Mouse (Mus musculus) R1 (cell line): ENCODE data around the gene Gmeb2.

Source experiments
- DNase-seq: peaks from one replicate; pipeline ENCODE4 v3.0.0-alpha.2; 2018; ENCODE audit warnings: low read depth, low spot score

Gene Gmeb2

DNA sequence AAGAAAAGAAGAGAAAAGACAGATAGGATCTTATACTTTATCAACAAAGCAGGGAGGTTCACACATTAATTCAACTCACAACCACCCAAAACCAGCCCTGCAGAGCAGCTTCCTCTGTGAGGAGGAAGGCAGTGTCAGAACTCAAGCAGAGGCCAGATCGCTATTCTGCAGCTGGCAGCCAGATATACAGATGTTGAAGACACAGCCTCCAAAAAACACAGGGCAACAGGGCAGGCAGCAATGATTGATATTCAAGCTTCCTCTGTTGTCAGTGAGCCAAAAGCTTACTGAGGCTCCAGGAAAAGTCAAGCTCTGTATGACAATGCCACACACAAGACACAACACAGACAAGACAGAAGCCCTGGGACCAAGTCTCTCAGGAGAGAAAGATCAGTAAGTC lies 11.1 kb downstream of the Gmeb2 start:
- DNase-seq: no peak

DNA sequence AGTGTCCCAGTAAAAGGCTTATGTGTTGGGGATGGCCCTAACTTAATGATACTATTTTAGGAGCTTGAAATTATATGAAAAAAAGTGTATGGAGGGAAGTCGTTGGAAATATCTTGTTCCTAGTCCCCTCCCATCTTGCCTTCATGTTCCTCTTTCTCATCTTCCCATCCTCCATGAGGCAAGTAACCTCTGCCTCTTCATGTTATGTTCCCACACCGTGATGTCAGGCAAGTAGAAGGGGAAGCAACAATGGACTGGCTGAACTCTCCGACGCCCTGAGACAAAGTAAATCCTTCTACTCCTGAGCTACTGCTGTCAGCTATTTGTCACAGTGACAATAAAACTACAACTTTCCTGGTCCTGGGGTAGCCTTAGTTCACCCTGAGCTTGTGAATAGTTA lies 13.2 kb downstream of the Gmeb2 start:
- DNase-seq: no peak

DNA sequence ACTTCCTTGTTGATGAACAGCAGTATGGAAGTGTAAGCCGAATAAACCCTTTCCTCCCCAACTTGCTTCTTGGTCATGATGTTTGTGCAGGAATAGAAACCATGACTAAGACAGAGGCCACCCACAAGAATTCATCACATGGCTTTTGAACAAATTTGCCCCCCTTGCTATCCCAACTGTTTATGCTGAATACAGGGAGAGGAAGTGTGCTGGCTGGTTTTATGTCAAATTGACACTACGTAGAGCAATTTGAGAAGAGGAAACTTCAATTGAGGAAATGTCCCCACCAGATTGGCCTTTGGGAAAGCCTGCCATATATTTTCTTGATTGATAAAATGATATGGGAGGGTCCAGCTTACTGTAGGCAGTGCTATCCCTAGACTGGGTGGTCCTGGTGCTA lies 14.0 kb downstream of the Gmeb2 start:
- DNase-seq: no peak

DNA sequence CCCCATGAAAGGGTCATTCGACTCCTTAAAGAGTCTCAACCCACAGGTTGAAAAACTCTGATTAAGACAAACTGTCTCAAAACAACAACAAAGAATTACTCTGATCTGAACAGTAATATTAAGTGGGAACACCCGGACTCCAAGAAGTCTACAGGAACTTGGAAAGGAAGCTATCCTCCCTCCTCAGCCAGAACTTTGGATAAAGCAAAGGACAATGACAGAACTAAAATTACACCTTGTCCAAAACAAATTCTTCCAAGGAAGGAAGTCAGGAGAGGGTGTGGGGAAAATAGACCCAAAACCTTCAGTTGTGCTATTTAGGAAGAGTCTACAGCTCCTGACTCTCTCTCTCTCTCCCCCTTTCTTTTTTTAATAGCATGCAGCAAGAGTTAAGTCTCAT lies 15.7 kb downstream of the Gmeb2 start:
- no peak for DNase-seq

DNA sequence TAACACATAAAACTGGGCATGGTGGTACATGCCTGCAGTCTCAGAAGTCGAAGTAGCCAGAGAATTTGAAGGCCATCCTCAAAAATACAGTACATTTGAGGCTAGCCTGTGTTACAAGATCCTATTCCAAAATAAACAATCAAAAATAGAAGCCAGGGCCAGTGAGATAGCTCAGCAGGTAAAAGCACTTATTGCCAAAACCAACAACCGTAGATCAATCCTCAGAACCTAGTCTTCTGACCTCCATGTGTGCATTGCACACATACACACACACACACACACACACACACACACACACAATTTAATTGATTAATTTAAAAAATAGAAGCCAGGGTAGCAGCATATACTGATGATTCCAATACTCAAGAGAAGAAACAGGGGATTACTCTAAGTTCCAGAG lies 21.0 kb downstream of the Gmeb2 start:
- no peak for DNase-seq

DNA sequence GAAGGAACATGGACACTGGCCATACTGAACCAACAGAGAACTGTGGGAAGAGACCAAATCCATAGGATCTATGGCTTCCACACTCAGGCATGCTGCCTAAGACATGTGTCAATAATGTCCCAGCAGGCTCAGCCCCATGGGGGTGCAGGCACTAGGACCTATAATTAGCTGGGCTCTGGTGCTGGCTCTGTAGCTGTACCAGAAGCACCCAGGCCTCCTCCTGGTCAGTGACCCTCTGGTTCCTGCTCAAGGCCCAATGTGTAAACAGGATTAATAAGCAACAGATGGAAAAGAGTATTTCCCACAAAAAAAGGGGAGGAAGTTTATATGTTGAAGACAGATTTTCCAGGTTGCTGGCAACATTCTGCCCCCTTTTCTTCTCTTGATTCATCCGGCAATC lies 34.6 kb downstream of the Gmeb2 start:
- no peak for DNase-seq

DNA sequence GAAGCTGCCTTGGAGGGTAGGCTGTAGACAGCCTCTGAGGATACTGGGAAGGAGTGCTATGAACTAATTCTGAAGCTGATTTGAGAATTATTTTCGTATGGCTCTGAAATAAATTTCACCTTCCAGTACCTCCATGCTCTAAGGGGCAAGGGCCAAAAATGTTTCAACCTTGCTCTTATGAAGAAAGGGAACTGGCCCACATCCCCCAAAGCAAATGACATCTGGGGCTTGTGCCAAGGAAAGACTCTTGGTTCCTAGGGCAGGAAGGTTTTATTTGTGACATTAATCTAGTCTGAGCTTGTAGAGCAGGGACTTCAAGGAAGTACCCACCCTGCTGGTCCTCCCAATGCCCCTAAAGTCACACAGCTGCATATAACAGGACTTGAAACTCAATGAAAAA lies 36.0 kb downstream of the Gmeb2 start:
- no peak for DNase-seq

DNA sequence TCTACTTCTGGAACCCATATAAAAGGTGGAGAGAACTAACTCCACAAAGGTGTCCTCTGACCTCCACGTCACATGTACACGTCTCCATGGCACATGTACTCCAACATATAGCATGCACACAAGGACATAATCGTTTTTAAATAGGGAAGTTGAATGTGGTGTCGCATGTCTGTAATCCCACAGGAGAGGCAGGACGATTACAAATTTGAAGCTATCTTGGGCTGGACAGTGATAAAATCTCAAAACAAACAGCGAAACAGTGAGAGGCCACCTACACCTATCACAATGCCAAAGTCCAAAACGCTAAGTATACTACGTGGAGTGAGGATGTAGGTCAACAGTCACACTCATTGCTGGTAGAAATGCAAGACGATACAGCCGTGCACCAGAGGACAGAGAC lies 38.6 kb downstream of the Gmeb2 start:
- DNase-seq: no peak

DNA sequence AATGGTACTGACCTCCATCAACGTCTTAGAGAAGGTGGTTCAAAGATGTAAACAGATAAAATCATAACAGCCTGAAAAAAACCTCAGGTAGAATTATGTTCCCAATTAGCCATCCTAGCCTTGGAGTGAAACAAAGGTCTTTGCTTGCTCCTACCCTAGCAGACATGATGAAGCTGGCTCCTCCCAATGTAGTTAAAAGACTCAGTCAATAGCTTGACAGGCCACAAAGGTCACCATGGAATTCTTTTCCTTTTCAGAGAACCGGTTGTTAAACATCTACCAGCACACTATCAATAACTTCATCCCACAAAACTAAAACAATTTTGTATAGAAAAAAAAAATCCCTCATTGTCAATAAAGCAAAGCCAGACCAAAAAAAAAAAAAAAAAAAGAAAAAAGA lies 42.8 kb downstream of the Gmeb2 start:
- DNase-seq: peak; percentile 15

DNA sequence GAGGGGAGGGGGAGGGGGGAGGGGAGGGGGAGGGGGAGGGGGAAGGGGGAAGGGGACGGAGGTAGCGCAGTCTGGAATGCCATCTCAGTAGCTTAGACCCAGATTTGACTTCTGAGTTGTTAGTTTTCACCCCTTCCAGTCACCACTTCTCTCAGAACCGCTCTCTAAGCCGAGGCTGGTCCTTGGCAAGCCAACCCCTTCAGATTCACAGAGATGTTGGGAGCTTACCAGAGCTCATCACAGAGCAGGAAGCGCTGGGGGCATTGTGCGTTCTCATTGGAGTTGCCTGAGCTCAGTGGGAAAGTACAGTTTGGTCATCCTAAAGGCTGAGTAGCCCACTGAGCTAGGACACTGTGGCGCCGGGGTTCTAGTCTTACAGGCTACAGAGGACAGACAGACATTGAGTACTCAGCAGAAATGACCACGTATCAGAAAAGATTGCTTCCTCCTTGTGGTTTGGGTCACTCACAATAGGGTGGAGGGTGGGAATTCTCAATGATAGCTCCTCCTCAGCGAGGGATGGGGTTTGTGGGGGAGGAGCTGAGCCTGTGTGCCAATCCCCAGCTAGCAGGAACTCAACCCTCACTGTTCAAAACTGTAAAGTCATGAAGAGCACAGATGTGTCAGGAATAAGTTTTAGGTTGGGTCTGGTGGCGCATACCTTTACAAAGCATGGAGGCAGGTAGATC lies 44.0 kb downstream of the Gmeb2 start:
- peak; percentile 93 for DNase-seq

DNA sequence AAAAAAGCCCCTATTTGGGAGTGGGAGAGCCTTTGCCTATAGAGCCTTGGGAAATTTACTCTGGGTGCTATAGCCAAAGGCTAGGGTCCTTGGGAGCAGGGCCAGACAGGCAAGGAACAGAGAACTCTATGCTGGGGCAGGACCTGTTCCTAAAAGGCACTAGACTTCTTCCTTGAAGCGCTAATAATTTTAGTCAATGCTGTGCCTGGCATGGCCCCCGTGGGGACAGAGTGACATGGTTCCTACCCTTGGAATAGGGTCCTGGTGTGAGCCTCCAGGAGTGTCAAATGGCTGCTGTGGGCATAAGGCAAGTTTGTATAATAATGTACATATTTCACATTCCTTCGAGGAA lies 45.5 kb downstream of the Gmeb2 start:
- DNase-seq: no peak

DNA sequence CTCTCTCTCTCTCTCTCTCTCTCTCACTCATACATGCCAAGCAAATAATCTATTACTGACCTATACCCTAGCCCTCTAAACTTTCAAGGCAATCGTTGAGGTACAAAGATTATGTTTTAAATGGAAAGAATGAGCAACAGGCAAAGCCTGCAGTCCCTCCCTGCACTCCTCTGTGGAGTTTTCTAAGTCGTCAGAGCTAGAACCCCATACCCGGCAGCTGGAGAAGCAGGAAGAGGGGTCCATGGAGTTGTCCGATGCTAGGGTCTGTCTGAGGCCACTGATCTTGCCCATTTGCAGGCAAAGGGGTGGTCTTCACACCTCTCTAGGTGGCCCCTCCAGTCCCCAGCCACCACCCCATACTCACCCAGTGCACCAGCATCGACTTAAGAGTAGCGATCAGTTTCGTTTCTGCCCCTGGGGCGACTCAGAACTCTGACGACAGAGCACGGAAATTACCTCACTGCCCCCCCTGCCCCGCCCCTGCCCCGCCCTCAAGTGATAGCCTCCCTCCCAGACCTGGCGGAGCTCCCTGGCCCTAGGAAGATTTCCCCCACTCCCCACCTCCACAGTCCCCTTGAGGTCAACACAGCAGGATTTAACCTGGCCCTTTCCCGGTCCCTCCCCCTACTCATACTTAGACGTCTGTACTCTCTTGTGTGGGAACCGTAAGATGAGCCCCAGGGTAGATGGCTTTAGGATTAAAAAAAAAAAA lies 46.1 kb downstream of the Gmeb2 start, which contains the start of gene Helz2:
TSS of gene Helz2 (minus strand) at position 426 of the 712 bp plus-strand sequence.
- DNase-seq: peak; percentile 39

DNA sequence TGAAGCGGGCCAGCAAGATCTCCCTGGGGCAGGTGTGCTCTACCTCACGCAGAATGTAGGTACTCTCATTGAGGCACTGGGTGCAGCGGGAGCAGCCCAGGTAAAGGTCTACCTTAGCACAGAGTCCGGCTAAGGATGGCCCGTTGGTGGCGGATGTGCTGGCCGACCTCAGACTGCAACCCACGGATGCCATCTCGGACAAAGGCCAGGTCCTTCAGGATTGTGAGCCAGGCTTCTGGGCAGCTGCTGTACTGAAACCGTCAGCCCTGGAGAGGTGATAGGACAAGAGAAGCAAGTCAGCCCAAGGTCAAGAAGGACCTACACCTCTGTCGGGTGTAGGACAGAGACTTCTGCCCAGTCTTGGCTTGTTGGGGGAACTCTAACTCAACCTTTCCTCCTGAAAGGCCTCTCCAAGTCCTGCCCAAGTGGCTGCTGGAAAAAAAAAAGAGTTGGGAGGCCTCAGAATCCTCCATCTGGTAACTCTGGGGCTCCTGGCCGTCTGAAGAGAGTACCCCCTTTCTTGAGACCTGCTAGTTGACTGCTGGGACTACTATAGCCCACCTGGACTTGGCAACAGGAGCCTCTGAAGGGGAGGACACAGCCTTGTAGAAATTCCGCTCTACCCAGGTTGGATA lies 46.9 kb downstream of the Gmeb2 start:
- no peak for DNase-seq

DNA sequence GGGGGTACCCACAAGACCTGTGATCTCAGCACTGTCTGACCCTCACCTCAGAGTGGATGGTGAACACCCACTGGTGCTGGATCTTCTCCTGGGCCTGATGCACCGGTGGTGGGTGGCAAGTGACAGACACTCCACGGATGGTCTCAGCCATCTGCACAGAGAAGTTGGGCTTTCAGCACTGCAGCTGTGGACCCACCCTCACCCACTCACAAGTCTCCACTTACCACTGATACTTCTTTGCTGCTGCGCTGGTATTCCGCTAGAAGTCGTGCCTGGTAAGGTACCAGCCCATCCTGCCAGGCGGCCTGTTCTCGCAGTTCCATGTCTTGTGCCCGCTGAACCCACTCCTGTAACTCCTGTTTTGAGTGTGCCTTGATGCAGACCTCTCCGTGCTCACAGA lies 48.6 kb downstream of the Gmeb2 start:
- DNase-seq: no peak

DNA sequence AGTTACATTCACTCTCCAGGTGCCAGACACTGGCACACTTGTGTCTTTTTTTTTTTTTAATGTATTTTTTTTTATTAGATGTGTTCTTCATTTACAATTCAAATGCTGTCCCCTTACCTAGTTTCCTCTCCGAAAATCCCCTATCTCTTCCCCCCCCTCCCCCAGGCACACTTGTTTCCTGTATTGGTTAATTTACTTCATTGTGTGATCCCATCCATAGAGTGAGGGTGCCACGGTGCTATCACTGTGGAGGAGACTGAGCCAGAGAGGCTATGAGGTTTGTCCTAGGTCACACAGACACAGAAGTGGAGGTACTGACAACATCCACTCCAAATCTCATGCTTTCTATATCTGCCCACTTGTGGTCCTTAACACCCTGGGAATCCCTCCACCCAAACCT lies 49.0 kb downstream of the Gmeb2 start:
- no peak for DNase-seq

DNA sequence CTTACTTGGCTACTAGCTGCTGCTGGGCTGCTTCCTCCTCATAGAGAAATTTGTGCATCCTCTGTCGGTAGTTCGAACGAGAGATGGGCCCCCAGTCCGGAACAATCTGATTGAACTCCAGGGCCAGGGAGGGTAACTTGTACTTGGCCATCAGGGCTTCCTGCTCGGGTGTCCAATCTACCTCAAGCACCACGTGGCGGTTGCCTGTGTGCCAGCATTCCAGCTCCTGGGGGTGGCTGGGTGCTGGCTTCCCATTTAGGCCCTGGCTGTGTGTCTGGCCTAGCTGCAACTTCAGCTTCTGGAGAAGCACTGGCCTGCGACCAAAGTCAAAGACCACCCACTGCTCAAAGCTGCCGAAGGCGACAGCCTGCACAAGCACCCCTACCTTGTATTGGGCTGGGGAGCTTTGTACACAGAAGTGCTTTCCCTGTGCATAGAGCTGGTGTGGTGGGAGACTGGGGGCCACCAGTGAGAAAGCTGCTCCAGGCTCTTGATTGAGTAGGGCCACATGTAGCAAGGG lies 49.7 kb downstream of the Gmeb2 start:
- DNase-seq: no peak

DNA sequence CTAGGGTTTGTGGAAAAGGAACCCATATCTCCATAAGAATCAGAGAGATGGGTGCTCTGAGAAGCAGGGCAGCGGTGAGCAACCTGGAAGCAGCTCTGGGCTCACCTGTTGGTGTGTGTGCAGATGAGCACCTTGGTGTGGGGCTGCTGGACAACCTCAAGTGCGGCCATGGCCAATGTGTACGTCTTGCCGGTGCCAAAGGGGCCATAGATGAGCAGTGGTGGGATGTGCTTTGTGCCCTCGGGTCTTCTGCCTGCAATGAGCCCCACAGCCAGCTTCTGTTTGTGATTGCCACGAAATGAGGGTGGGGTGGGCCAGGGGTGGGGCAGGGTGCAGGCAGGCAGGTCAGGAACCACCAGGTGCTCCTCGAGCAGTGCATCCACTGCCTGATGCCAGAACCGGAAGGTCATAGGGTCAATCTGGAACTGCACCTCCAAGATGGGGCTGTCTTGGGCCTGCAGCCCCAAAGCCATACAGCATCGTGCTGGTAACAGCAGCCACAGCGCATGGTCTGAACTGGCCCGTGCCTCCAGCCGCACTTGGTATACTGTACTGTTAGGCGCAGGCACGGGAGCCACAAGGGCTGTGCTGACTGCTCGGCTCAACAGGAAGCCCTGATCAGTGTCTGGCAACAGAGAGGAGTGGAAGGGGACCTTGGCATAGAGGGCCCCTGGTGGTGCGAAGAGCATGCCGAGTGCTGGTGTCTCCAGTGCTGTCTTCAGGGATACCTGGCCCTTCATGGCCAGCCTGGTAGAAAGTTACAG lies 50.4 kb downstream of the Gmeb2 start:
- DNase-seq: peak; percentile 17

DNA sequence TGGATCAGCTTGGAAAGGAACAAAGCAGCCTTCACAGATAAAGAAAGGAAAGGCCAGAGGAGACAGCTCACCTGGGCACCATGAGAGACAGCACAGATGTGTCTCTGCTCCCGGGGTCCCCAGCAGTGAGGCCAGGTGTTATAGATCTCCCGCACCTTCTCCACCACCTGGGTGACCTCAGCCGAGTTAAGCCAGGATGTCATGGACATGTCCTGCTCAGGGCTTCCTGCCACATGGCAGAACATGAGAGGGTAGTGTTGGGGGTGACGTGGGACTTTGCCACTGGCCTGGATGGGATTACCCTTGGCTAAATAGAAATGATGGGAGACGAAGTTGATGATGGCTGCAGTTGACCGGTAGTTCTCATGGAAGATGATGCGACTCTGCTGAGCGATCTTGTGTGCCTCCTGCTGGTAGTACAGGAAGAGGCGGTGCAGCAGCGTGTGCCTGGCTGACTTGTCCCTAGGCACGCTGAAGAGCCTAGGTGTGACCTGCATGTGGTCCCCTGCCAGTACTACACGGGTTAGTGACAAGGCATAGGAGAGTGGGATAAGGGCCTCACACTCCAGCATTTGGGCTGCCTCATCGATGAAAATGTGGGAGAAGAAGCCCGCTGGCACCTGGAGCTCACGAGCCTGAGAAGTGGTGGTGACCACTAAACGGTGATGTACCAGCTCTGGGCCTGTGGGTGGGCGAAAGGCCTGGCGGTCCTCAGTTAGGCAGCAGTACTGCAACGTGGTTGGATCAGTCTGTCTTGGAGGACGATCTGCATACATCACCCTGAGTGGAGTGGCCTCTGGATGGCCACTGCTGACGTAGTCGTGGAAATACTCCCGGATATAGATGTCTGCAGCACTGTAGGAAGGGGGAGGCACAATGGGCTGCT lies 51.9 kb downstream of the Gmeb2 start:
- DNase-seq: peak; percentile 39

DNA sequence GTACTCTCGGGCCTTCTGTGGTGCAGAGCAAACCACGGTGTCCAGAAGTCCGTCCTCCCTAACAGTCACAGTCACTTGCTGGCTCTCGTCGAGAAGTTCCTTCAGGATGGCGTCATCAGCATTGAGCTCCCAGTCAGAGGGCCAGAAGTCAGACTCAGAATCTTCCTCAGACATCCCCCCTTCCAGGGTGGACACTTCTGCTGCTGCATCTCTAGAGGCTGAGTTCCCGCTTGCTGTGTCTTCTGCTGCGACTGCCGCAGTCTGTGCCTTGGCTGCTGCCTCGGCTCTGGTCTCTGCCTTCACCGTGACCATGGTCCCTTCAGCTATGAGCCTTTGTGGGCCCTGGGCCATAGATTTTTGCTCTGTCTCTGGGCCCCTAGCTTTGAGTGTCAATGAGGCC lies 53.2 kb downstream of the Gmeb2 start:
- DNase-seq: peak; percentile 3

DNA sequence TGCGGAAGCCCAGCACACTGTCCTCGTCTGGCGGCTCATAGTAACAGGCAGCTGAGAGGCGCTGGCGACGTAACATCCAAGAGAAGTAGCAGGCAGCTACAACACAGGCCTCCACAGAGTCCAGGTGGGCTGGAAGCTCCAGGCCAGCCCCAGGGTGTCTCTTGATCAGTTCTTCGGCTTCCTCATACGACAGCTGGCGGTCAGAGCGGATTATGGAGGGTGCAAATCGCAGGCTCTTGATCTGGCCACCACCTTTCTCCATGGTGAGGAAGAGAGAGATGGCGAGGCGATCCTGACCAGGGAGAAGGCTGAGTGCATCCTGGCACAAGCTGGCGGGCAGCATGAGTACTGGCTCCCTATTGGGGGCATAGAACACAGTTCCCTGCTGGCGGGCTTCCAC lies 54.4 kb downstream of the Gmeb2 start:
- no peak for DNase-seq

DNA sequence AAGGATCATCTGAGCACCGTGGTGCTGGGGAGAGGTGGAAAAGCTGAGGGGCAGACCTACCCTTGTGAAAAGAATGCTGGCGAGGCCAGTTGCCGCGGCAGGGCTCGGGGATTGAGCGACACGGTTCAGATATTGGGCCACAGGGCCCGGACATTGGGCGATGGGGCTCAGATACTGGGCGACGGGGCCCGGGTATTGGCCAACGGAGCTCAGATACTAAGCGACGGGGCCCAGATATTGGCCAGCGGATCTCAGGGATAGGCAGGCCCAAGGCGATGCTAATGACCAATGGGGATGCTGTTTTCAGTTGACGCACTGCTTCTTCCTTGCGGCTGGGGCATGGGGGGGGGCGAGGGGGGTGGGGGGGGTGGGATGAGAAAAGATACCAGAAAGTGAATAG lies 56.7 kb downstream of the Gmeb2 start:
- peak; percentile 25 for DNase-seq
